Mouse (Mus musculus) liver, embryonic 12.5 days (tissue): ENCODE results near the gene Srd5a1. TPM values are rescaled to one million over a fixed set of nuclear protein-coding genes. Genes with fewer than 3 reads are reported as not detected.

ENCODE experiments used
- ATAC-seq: fragments of 200-750 bp; cut with Nextera tagmentation; 2 replicates; pipeline ENCODE4 v1.8.0; 2017; ENCODE audit warnings: moderate number of reproducible peaks, mild to moderate bottlenecking, moderate library complexity
- H3K27ac ChIP-seq: fragments of 300-500 bp; sonication (generic); 2 replicates; pipeline ENCODE4 v1.5.1; 2016; ENCODE audit warnings: mild to moderate bottlenecking
- H3K27me3 ChIP-seq: fragments of 300-500 bp; sonication (generic); replicated peaks from 2 replicates; pipeline ENCODE4 v1.6.1; 2016; ENCODE audit warnings: mild to moderate bottlenecking, moderate library complexity
- H3K36me3 ChIP-seq: fragments of 300-500 bp; sonication (generic); 2 replicates; pipeline ENCODE4 v1.6.1; 2016; ENCODE audit warnings: mild to moderate bottlenecking, moderate library complexity
- H3K4me1 ChIP-seq: fragments of 300-500 bp; sonication (generic); 2 replicates; pipeline ENCODE4 v1.6.1; 2016
- H3K4me2 ChIP-seq: fragments of 300-500 bp; sonication (generic); 2 replicates; pipeline ENCODE4 v1.6.1; 2016; ENCODE audit warnings: mild to moderate bottlenecking, moderate library complexity
- H3K4me3 ChIP-seq: fragments of 300-500 bp; sonication (generic); 2 replicates; pipeline ENCODE4 v1.5.1; 2016; ENCODE audit warnings: mild to moderate bottlenecking, moderate library complexity
- H3K9ac ChIP-seq: fragments of 300-500 bp; sonication (generic); 2 replicates; pipeline ENCODE4 v1.6.1; 2016; ENCODE audit warnings: mild to moderate bottlenecking, moderate library complexity
- H3K9me3 ChIP-seq: fragments of 300-500 bp; sonication (generic); replicated peaks from 2 replicates; pipeline ENCODE4 v1.6.1; 2016; ENCODE audit warnings: mild to moderate bottlenecking, moderate library complexity
- WGBS: fragments of 180-500 bp; shearing (Covaris S2); methylation state at CpG from one replicate; pipeline ENCODE4 v1.1.7; 2016; ENCODE audit not compliant: insufficient replicate concordance; 5-methylcytosine and 5-hydroxymethylcytosine counted together
- polyA plus RNA-seq: library from polyadenylated mRNA; unstranded; fragments of >200 nt; fragmentation: Nextera tagmentation; extraction: Ambion mirVana; gene quantifications from 2 replicates; pipeline ENCODE4 v1.2.1, GENCODE M21; 2016

Gene Srd5a1
- 5.2 and 6.0 TPM in 2 replicates for polyA plus RNA-seq

- Histone ChIP-seq H3K9me3 (no peaks in the 10 kb centered on the region), H3K9ac (peak within 1 kb of the TSS; percentile 84), H3K4me2 (peak within 1 kb of the TSS; percentile 93), H3K36me3 (peaks cover 35% of the 10 kb centered on the region), H3K27me3 (peaks cover 16% of the 10 kb centered on the region; the same call in 1 of the 2 replicates), H3K27ac (peak within 1 kb of the TSS; percentile 49), H3K4me1 (peaks cover 40% of the 10 kb centered on the region), H3K4me3 (peak within 1 kb of the TSS; percentile 81)
- WGBS = 2% methylated on average over 69 of the region's 69 CpGs
- peak; percentile 98 for ATAC-seq
These were observed at the start of gene Srd5a1 for GRCm38 (mm10) chr13:69611398-69612174. TSS of gene Srd5a1 (minus strand) at chr13:69611442.

GRCm38 (mm10) chr13:69654508-69654907, 43.3 kb upstream of the Srd5a1 start:
- WGBS = 40% methylated on average over 3 of the region's 3 CpGs
- no peak overlapping the region for H3K9ac ChIP-seq
- no peak overlapping the region for H3K4me3 ChIP-seq
- ATAC-seq = no peak
- no peaks in the 10 kb centered on the region for H3K36me3 ChIP-seq
- H3K4me1 ChIP-seq = no peaks in the 10 kb centered on the region
- H3K9me3 ChIP-seq = no peaks in the 10 kb centered on the region
- no peaks in the 10 kb centered on the region for H3K27me3 ChIP-seq
- no peak overlapping the region for H3K4me2 ChIP-seq
- H3K27ac ChIP-seq = no peak overlapping the region

DNA sequence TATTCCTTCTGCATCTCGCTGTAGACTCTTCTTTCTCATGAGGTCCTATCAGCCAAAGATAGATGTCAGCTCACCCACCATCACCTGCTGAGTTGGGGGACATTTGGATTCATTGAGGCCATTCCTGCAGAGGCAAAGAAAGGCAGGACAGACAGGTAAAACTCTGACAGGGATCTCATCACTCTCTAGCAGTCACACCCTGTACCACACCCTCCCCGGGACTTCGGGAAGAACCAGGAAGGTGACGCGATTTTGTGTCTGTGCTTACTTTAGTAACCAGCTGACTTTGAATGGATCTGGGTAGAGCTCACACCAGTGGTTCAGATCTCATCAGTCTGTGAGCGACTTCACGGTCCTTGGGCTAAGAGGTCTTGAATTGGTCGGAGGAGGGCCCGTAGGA, 35.2 kb upstream of the Srd5a1 start:
- H3K9ac ChIP-seq = no peak overlapping the region
- no peak overlapping the region for H3K4me2 ChIP-seq
- H3K9me3 ChIP-seq = no peaks in the 10 kb centered on the region
- H3K4me3 ChIP-seq = no peak overlapping the region
- ATAC-seq = no peak
- 70% methylated on average over 9 of the region's 9 CpGs for WGBS
- H3K27ac ChIP-seq = no peak overlapping the region
- H3K27me3 ChIP-seq = peaks cover 4% of the 10 kb centered on the region; the same call in 1 of the 2 replicates
- no peaks in the 10 kb centered on the region for H3K36me3 ChIP-seq
- no peaks in the 10 kb centered on the region for H3K4me1 ChIP-seq

DNA sequence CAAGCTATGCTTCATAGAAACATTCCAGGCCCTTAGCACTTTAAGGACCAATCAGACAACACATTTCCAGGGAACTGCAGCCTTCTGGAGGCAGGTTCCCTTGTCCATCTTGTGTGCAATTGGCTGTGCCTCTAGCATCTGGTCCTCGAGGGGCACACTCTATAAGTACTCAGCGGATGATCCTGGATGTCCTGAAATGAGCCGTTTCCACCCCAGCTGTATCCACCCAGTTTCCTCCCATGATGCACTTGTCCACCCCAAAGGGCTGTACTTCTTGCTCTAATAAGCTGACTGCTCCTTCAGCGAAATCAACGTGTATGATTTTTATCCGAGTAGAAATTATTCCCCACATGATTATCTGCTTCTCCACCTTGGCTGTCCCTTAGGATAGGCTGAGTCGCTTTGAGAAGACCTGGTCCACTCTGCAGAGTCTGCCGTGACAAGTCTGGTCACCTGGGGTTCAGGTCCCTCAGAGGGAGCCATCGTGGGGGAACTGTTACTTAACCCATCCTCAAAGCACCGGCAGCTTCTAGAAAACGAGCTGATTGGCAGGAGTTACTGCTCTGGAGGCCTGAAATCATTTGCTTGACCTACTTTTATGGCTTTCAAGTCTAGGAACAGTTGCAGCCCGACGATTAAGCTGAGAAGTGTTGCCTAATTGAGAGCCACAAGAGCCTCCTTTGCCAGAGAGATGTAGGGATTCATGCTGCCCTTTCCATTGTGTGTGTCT, 34.6 kb upstream of the Srd5a1 start:
- Histone ChIP-seq H3K4me3 (no peak overlapping the region), H3K27me3 (peaks cover 4% of the 10 kb centered on the region; the same call in 1 of the 2 replicates), H3K4me2 (no peak overlapping the region), H3K4me1 (no peaks in the 10 kb centered on the region), H3K9me3 (no peaks in the 10 kb centered on the region), H3K9ac (no peak overlapping the region), H3K27ac (no peak overlapping the region), H3K36me3 (no peaks in the 10 kb centered on the region; the same call in 1 of the 2 replicates)
- no peak for ATAC-seq
- WGBS = 57% methylated on average over 13 of the region's 13 CpGs

DNA sequence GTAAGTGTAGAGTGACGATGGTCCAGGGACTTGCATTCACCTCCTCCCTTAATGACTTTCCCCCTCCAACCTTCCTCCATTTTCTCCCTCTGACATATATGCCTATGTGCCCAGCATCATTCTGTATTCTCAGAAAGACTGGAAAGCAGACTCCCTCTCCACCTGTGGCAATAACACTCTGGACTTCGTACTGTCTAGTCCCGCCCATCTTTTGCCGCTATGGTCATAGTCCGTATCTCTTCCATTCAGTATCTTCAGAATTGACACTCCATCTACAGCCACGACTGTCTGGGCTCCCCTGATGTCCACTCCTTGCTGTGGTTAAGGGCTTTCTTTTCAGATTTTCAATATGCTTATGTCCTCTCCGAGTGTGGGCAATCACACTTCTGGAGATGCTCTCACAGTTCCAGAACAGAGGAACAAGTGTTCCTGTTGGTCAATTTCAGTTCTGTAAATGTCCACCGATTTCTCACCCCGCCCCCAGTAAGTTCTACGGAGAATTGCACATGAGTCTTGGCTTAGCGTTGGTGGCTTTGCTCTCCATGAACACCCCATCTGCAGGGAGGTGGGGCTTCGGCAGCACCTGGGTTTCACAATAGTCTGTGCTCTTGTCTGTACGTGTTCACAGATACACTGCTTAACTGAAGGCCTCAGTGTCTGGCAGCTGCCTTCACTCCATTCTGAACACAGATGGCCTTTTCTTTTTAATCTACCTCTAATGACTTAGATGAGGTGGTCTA, 33.4 kb upstream of the Srd5a1 start:
- Histone ChIP-seq H3K4me2 (no peak overlapping the region), H3K4me3 (no peak overlapping the region), H3K4me1 (no peaks in the 10 kb centered on the region), H3K27ac (no peak overlapping the region), H3K9ac (no peak overlapping the region), H3K36me3 (peaks cover 10% of the 10 kb centered on the region), H3K27me3 (peaks cover 4% of the 10 kb centered on the region; the same call in 1 of the 2 replicates), H3K9me3 (no peaks in the 10 kb centered on the region)
- no peak for ATAC-seq
- 67% methylated on average over 13 of the region's 13 CpGs for WGBS

GRCm38 (mm10) chr13:69643937-69644336, 32.7 kb upstream of the Srd5a1 start:
- no peak overlapping the region for H3K4me2 ChIP-seq
- no peak overlapping the region for H3K27ac ChIP-seq
- H3K9ac ChIP-seq = no peak overlapping the region
- H3K9me3 ChIP-seq = no peaks in the 10 kb centered on the region
- no peaks in the 10 kb centered on the region for H3K4me1 ChIP-seq
- H3K4me3 ChIP-seq = no peak overlapping the region
- H3K36me3 ChIP-seq = peaks cover 17% of the 10 kb centered on the region
- WGBS = 72% methylated on average over 2 of the region's 2 CpGs
- H3K27me3 ChIP-seq = peaks cover 4% of the 10 kb centered on the region; the same call in 1 of the 2 replicates
- no peak for ATAC-seq

DNA sequence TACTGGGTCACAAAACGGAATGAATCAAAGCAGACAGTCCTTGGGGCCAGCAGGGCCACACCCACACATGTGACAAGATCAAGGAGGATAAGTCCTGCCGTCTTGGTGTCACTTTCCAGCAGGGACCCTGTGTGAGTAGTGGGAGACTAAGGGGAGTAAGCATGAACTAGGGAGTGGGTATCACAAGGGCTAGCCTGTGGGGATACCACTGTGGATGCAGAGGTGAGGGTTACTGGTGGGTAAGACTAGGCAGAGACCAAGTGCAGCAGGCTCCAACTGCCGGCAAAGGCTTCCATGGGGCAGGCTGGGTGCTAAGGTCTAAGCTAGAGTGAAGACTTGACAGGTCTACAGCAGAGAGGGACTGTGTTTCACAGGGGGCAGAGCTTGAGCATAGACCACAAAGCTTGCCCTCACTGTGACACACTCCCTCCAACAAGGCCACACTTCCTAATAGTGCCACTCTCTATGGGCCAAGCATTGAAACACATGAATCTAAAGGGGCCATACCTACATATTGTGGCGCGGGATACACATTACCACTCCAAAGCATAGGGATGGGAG, 31.5 kb upstream of the Srd5a1 start:
- Histone ChIP-seq H3K36me3 (peaks cover 29% of the 10 kb centered on the region), H3K4me2 (no peak overlapping the region), H3K9ac (no peak overlapping the region), H3K27ac (no peak overlapping the region), H3K4me3 (no peak overlapping the region), H3K4me1 (no peaks in the 10 kb centered on the region), H3K9me3 (no peaks in the 10 kb centered on the region), H3K27me3 (peaks cover 4% of the 10 kb centered on the region; the same call in 1 of the 2 replicates)
- ATAC-seq = no peak; the same call in 1 of the 2 replicates
- 51% methylated on average over 5 of the region's 5 CpGs for WGBS

DNA sequence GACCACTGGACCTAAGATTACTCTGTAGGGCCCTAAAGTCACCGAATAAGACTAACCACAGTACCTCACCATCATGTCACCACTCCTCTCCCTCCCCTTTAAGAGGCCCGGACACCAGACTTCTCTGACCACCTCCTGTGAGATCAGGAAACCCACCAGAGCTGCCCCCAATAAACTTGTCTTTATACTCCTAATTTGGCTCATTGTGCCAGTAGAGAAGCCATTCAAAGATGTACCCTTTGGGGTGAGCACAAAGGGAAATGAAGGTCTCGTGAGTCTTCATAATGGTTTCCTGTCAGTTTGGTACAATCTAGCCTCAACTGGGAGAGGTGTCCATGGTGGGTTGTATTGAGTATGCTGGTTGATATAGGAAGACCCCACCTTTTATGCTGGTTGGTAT, 29.8 kb upstream of the Srd5a1 start:
- Histone ChIP-seq H3K36me3 (peaks cover 45% of the 10 kb centered on the region), H3K4me3 (no peak overlapping the region), H3K4me2 (no peak overlapping the region), H3K27ac (no peak overlapping the region), H3K4me1 (peaks cover 5% of the 10 kb centered on the region; the same call in 1 of the 2 replicates), H3K9ac (no peak overlapping the region), H3K9me3 (no peaks in the 10 kb centered on the region), H3K27me3 (no peaks in the 10 kb centered on the region)
- 71% methylated on average over 3 of the region's 3 CpGs for WGBS
- no peak for ATAC-seq

DNA sequence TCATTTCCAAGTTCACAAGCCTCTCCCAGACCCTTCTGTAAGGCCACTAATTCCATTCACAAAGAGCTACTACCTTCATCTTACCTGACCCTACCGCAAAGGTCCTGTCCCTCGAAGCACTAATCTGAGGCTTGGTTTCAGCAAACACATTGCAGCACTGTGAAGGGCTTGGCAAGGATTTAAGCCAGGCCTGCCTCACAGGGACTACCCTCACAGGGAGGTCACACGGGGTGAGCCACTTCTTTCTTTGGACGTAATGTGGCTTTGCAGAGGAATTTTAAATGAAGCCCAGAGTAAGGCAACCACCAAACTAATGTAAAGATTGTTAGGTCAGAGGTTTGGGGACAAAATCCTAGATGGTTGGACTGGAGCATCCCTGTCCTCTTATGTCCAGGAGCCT, 29.3 kb upstream of the Srd5a1 start:
- no peak overlapping the region for H3K4me2 ChIP-seq
- no peak overlapping the region for H3K27ac ChIP-seq
- WGBS = 71% methylated on average over 4 of the region's 4 CpGs
- H3K9ac ChIP-seq = no peak overlapping the region
- no peak overlapping the region for H3K4me3 ChIP-seq
- peaks cover 5% of the 10 kb centered on the region; the same call in 1 of the 2 replicates for H3K4me1 ChIP-seq
- no peaks in the 10 kb centered on the region for H3K9me3 ChIP-seq
- H3K36me3 ChIP-seq = peaks cover 50% of the 10 kb centered on the region
- no peaks in the 10 kb centered on the region for H3K27me3 ChIP-seq
- ATAC-seq = no peak

- H3K36me3 ChIP-seq = peaks cover 54% of the 10 kb centered on the region
- no peak overlapping the region for H3K4me3 ChIP-seq
- ATAC-seq = no peak
- H3K27me3 ChIP-seq = no peaks in the 10 kb centered on the region
- WGBS = 83% methylated on average over 4 of the region's 4 CpGs
- H3K4me2 ChIP-seq = no peak overlapping the region
- peaks cover 5% of the 10 kb centered on the region; the same call in 1 of the 2 replicates for H3K4me1 ChIP-seq
- no peak overlapping the region for H3K9ac ChIP-seq
- H3K9me3 ChIP-seq = no peaks in the 10 kb centered on the region
- H3K27ac ChIP-seq = no peak overlapping the region
These were observed 28.9 kb upstream of the Srd5a1 start for GRCm38 (mm10) chr13:69640126-69640525.

DNA sequence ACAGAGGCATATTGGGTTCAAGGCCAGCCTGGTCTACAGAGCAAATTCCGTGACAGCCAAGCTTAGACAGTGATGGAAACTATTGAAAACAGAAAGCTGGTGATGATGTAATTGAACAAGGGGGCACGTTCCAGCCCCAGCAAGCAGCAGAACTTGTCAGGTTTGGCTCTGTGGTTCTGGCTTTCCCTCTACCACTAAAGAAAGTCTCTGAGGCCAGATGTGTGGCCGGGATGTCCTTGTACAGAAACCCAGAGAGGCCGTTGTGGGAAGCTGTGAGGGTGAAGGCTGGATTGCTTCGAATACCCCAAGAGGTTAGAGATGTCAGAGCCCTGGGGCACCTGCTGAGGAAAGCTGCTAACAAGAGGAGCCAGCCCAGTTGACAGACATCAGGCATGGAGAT, 28.0 kb upstream of the Srd5a1 start:
- peaks cover 5% of the 10 kb centered on the region; the same call in 1 of the 2 replicates for H3K4me1 ChIP-seq
- peaks cover 63% of the 10 kb centered on the region for H3K36me3 ChIP-seq
- no peaks in the 10 kb centered on the region for H3K9me3 ChIP-seq
- no peaks in the 10 kb centered on the region for H3K27me3 ChIP-seq
- 75% methylated on average over 5 of the region's 5 CpGs for WGBS
- no peak overlapping the region for H3K27ac ChIP-seq
- no peak overlapping the region for H3K4me2 ChIP-seq
- no peak for ATAC-seq
- H3K4me3 ChIP-seq = no peak overlapping the region
- H3K9ac ChIP-seq = no peak overlapping the region
